Mouse (Mus musculus): ENCODE results near the gene Zfp212.

DNA sequence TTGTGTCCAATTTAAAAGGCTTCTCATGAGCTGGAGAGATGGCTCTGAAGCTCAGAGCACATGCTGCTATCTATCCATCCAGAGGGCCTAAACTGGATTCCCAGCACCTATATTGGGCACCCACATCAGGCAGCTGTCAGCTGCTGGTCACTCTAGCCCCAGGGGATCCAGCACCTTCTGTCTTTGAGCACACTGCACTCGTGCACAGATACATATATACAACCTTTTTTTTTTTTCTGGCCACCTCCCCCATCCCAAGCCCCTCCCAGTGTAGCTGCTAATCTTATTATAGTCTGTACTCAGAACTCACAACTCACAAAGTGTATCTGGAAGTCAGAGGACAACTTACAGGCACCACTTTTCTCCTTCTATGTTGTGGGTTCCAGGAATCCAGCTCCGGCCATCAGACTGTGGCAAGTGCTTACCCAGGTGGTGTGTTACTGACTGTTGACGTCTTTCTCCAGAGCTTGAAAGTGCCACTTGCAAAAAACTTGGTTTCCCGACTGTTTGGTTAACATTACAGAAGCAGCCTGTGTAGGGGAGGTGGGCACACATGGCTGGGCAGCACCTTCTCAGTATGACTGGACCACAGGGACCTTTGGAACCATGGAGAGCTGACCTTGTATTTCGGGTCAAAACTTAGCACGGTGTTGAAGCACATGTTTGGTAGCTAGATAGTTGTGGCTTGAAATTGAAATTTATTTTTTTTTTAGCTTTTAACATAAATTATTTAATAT is 40.6 kb downstream of the Zfp212 start:
- no peak for TF ChIP-seq CTCF (IDR thresholded peaks at IDR 0.05; ENCODE audit: extremely low read depth, insufficient read depth, low read length)
- TF ChIP-seq POLR2A (IDR thresholded peaks at IDR 0.05; ENCODE audit: extremely low read depth, insufficient read depth, low read length), result no peak
